Mouse (Mus musculus) liver, postnatal 0 days (tissue): Measurements from ENCODE around the gene Tbcc. TPM values are rescaled to one million over a fixed set of nuclear protein-coding genes. Genes with fewer than 3 reads are reported as not detected.

Experiments
- ATAC-seq: fragments of 200-750 bp; cut with Nextera tagmentation; 2 replicates; pipeline ENCODE4 v1.8.0; 2017; ENCODE audit warnings: mild to moderate bottlenecking, moderate library complexity
- DNase-seq: peaks from one replicate; pipeline ENCODE4 v3.0.0-alpha.2; 2016
- H3K27ac ChIP-seq: fragments of 300-500 bp; sonication (generic); 2 replicates; pipeline ENCODE4 v1.5.1; 2014; ENCODE audit warnings: antibody characterized with exemption, moderate library complexity, mild to moderate bottlenecking, low read depth
- H3K27me3 ChIP-seq: fragments of 300-500 bp; sonication (generic); 2 replicates; pipeline ENCODE4 v1.6.1; 2014; ENCODE audit warnings: low read length, control low read depth, mixed read lengths; ENCODE audit not compliant: insufficient read depth
- H3K36me3 ChIP-seq: fragments of 300-500 bp; sonication (generic); replicated peaks from 2 replicates; pipeline ENCODE4 v1.6.1; 2014; ENCODE audit warnings: mild to moderate bottlenecking, control low read depth, low read length, moderate library complexity, mixed read lengths; ENCODE audit not compliant: insufficient read depth
- H3K4me1 ChIP-seq: fragments of 300-500 bp; sonication (generic); 2 replicates; pipeline ENCODE4 v1.6.1; 2014; ENCODE audit warnings: antibody characterized with exemption, mild to moderate bottlenecking, control low read depth; ENCODE audit not compliant: insufficient read depth
- H3K4me2 ChIP-seq: fragments of 300-500 bp; sonication (generic); 2 replicates; pipeline ENCODE4 v1.6.1; 2014; ENCODE audit warnings: low read depth, mild to moderate bottlenecking, low read length, moderate library complexity, mixed read lengths
- H3K4me3 ChIP-seq: fragments of 300-500 bp; sonication (generic); 2 replicates; pipeline ENCODE4 v1.5.1; 2014; ENCODE audit warnings: low read depth, low read length
- H3K9ac ChIP-seq: fragments of 300-500 bp; sonication (generic); replicated peaks from 2 replicates; pipeline ENCODE4 v1.6.1; 2014; ENCODE audit warnings: mild to moderate bottlenecking, moderate library complexity
- H3K9me3 ChIP-seq: fragments of 300-500 bp; sonication (generic); 2 replicates; pipeline ENCODE4 v1.6.1; 2016; ENCODE audit warnings: mild to moderate bottlenecking, control low read depth, low read length, mixed read lengths
- CTCF ChIP-seq: sonication (generic); IDR thresholded peaks from 2 replicates; pipeline ENCODE4 v1.5.1; 2016; ENCODE audit warnings: antibody characterized with exemption, low read depth
- EP300 ChIP-seq: IDR thresholded peaks from 2 replicates; pipeline ENCODE4 v1.6.1; 2016; ENCODE audit warnings: antibody characterized with exemption, low read depth, mild to moderate bottlenecking
- WGBS: fragments of 180-500 bp; shearing (Covaris S2); extraction: QIAGEN DNeasy Blood & Tissue Kit; methylation state at CpG from one replicate; pipeline ENCODE4 v1.1.7; 2014; ENCODE audit not compliant: insufficient replicate concordance; 5-methylcytosine and 5-hydroxymethylcytosine counted together
- polyA plus RNA-seq: library from polyadenylated mRNA; unstranded; fragments of >200 nt; fragmentation: Nextera tagmentation; extraction: Ambion mirVana; gene quantifications from 2 replicates; pipeline ENCODE4 v1.2.1, GENCODE M21; 2015

The Tbcc gene
- polyA plus RNA-seq, 1 experiment from 2014 or later: 24.1 TPM

DNA sequence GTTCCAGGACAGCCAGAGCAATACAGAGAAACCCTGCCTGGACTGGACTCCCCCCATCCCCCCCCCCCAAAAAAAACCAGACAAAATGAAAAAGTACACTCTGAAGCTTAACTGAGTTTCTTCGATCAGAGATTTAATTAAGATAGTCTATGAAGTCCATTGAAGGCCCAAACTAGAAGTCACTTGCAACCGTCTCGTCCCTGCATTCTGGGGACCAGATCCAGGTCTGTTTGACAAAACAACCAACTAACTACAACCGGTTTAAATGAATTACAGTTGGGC lies 34.4 kb upstream of the Tbcc start:
- Histone ChIP-seq H3K4me2 (peak overlapping the region; percentile 84), H3K36me3 (no peaks in the 10 kb centered on the region), H3K27ac (peak overlapping the region; percentile 100), H3K4me3 (peak overlapping the region; percentile 91), H3K9me3 (no peaks in the 10 kb centered on the region), H3K9ac (peak overlapping the region; percentile 100), H3K27me3 (no peaks in the 10 kb centered on the region), H3K4me1 (peaks cover 29% of the 10 kb centered on the region)
- TF ChIP-seq CTCF (no peak), EP300 (no peak)
- ATAC-seq: no peak
- WGBS: 10% methylated on average over 4 of the region's 4 CpGs
- DNase-seq: no peak

GRCm38 (mm10) chr17:46856471-46857360 lies 33.8 kb upstream of the Tbcc start:
- peaks cover 26% of the 10 kb centered on the region for H3K4me1 ChIP-seq
- peak; percentile 87 for DNase-seq
- H3K27me3 ChIP-seq: no peaks in the 10 kb centered on the region
- TF ChIP-seq EP300 (no peak), CTCF (no peak)
- peak overlapping the region; percentile 100 for H3K27ac ChIP-seq
- ATAC-seq: peak; percentile 77
- H3K9ac ChIP-seq: peak overlapping the region; percentile 100
- no peaks in the 10 kb centered on the region for H3K36me3 ChIP-seq
- peak overlapping the region; percentile 84 for H3K4me2 ChIP-seq
- peak overlapping the region; percentile 91 for H3K4me3 ChIP-seq
- H3K9me3 ChIP-seq: no peaks in the 10 kb centered on the region
- WGBS: under 1% methylated on average over 81 of the region's 87 CpGs

- Histone ChIP-seq H3K4me3 (peak overlapping the region; percentile 91), H3K9ac (peak overlapping the region; percentile 100), H3K9me3 (no peaks in the 10 kb centered on the region), H3K27ac (peak overlapping the region; percentile 100), H3K4me2 (peak overlapping the region; percentile 84), H3K27me3 (no peaks in the 10 kb centered on the region), H3K36me3 (no peaks in the 10 kb centered on the region), H3K4me1 (peaks cover 26% of the 10 kb centered on the region)
- TF ChIP-seq CTCF: no peak
- TF ChIP-seq EP300: no peak
- peak; percentile 82 for DNase-seq
- WGBS: under 1% methylated on average over 23 of the region's 52 CpGs
- ATAC-seq: peak; percentile 77
Observed at GRCm38 (mm10) chr17:46857361-46857902, 33.1 kb upstream of the Tbcc start.

GRCm38 (mm10) chr17:46857903-46858748 lies 32.4 kb upstream of the Tbcc start, which contains the start of gene Bicral:
Gene Bicral (minus strand): TSS chr17:46858482.
- peak; percentile 82 for DNase-seq
- H3K27me3 ChIP-seq: no peaks in the 10 kb centered on the region
- 1% methylated on average over 60 of the region's 65 CpGs for WGBS
- peaks cover 21% of the 10 kb centered on the region for H3K4me1 ChIP-seq
- peak within 1 kb of the TSS; percentile 100 for H3K9ac ChIP-seq
- no peaks in the 10 kb centered on the region for H3K9me3 ChIP-seq
- H3K27ac ChIP-seq: peak within 1 kb of the TSS; percentile 100
- TF ChIP-seq EP300 (no peak), CTCF (no peak)
- peak within 1 kb of the TSS; percentile 84 for H3K4me2 ChIP-seq
- H3K4me3 ChIP-seq: peak within 1 kb of the TSS; percentile 91
- ATAC-seq: peak; percentile 19
- H3K36me3 ChIP-seq: no peaks in the 10 kb centered on the region

DNA sequence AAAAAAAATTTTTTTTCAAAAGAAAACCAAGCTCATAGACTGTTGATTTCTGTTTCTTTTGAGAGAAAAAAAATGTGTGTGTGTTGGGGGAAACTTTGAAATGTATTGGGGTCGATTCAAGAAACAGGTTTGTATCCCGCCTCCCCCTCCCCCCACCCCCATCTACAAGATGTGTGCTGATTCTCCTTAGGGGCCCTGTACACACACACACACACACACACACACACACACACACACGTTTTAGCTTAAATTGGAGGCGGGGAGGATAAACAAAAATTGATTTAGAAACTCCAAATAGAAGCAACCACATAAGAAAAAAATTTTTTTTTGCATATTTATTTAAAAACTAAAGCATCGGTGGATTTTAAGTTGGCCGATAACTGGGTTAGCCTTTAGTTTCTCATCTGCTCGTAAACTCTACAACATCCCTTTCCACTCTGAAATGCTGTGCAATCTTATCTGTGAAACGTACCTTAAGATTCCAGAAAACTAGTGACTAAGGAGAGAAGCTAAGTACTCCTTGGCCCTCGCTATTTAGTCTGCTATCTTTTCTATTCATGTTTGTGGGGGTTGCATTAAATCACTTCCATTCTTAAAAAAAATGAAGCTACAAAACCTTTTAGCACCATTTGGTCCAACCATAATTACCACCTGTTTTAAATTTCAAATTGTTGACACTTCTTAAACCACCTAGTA lies 31.6 kb upstream of the Tbcc start:
- DNase-seq (no peak), ATAC-seq (no peak)
- Histone ChIP-seq H3K4me1 (peaks cover 19% of the 10 kb centered on the region), H3K9ac (peak overlapping the region; percentile 100), H3K4me2 (peak overlapping the region; percentile 84), H3K36me3 (no peaks in the 10 kb centered on the region), H3K27ac (peak overlapping the region; percentile 100), H3K27me3 (no peaks in the 10 kb centered on the region), H3K9me3 (no peaks in the 10 kb centered on the region), H3K4me3 (peak overlapping the region; percentile 91)
- 31% methylated on average over 9 of the region's 9 CpGs for WGBS
- TF ChIP-seq EP300: no peak
